Mouse (Mus musculus): ENCODE measurements around the gene Srbd1. TPM values are rescaled to one million over a fixed set of nuclear protein-coding genes. Genes with fewer than 3 reads are reported as not detected.
A peak's percentile ranks its signal among the peaks of the same experiment; 100 is the strongest.

The Srbd1 gene
- polyA plus RNA-seq, 1 experiment = 3.0 TPM

GRCm38 (mm10) chr17:86144537-86145078 is 367 bp downstream of the Srbd1 start:
- DNase-seq (ENCODE audit: low read depth) = no peak

- no peak for DNase-seq (ENCODE audit: low read depth)
Measured at GRCm38 (mm10) chr17:86135835-86136234, 9.1 kb downstream of the Srbd1 start.

- no peak for DNase-seq (ENCODE audit: low read depth)
Measured at GRCm38 (mm10) chr17:86134461-86134860, 10.5 kb downstream of the Srbd1 start.

- no peak for DNase-seq (ENCODE audit: low read depth)
Measured at GRCm38 (mm10) chr17:86132534-86132933, 12.4 kb downstream of the Srbd1 start.

- DNase-seq (ENCODE audit: low read depth) = no peak
Measured at GRCm38 (mm10) chr17:86128198-86128597, 16.8 kb downstream of the Srbd1 start.

- DNase-seq (ENCODE audit: low read depth) = no peak
Measured at GRCm38 (mm10) chr17:86125908-86126307, 19.1 kb downstream of the Srbd1 start.

- DNase-seq (ENCODE audit: low read depth) = no peak
Measured at GRCm38 (mm10) chr17:86123146-86123545, 21.8 kb downstream of the Srbd1 start.

- no peak for DNase-seq (ENCODE audit: low read depth)
Measured at GRCm38 (mm10) chr17:86096875-86097274, 48.1 kb downstream of the Srbd1 start.

GRCm38 (mm10) chr17:86093124-86093523 is 51.9 kb downstream of the Srbd1 start:
- DNase-seq (ENCODE audit: low read depth) = no peak

GRCm38 (mm10) chr17:86091631-86092030 is 53.3 kb downstream of the Srbd1 start:
- no peak for DNase-seq (ENCODE audit: low read depth)

- no peak for DNase-seq (ENCODE audit: low read depth)
Measured at GRCm38 (mm10) chr17:86089893-86090588, 54.9 kb downstream of the Srbd1 start.

- DNase-seq (ENCODE audit: low read depth) = no peak
Measured at GRCm38 (mm10) chr17:86087922-86088321, 57.1 kb downstream of the Srbd1 start.

GRCm38 (mm10) chr17:86086191-86086590 is 58.8 kb downstream of the Srbd1 start:
- no peak for DNase-seq (ENCODE audit: low read depth)

GRCm38 (mm10) chr17:86083207-86083606 is 61.8 kb downstream of the Srbd1 start:
- DNase-seq (ENCODE audit: low read depth) = no peak

- no peak for DNase-seq (ENCODE audit: low read depth)
Measured at GRCm38 (mm10) chr17:86078060-86078459, 66.9 kb downstream of the Srbd1 start.

GRCm38 (mm10) chr17:86067444-86067843 is 77.5 kb downstream of the Srbd1 start:
- no peak for DNase-seq (ENCODE audit: low read depth)

- DNase-seq (ENCODE audit: low read depth) = no peak
Measured at GRCm38 (mm10) chr17:86065833-86066232, 79.1 kb downstream of the Srbd1 start.

GRCm38 (mm10) chr17:86063461-86063860 is 81.5 kb downstream of the Srbd1 start:
- DNase-seq (ENCODE audit: low read depth) = no peak

GRCm38 (mm10) chr17:86060911-86061310 is 84.1 kb downstream of the Srbd1 start:
- DNase-seq (ENCODE audit: low read depth) = no peak

- DNase-seq (ENCODE audit: low read depth) = no peak
Measured at GRCm38 (mm10) chr17:86040221-86040984, 104.6 kb downstream of the Srbd1 start.

GRCm38 (mm10) chr17:86039741-86040140 is 105.2 kb downstream of the Srbd1 start:
- DNase-seq (ENCODE audit: low read depth) = no peak

- peak; percentile 36 for DNase-seq (ENCODE audit: low read depth)
Measured at GRCm38 (mm10) chr17:86038211-86038648, 106.7 kb downstream of the Srbd1 start.

GRCm38 (mm10) chr17:86035576-86035975 is 109.4 kb downstream of the Srbd1 start:
- DNase-seq (ENCODE audit: low read depth) = no peak

Data from gonadal fat pad, adult 2 months (tissue).